Mouse (Mus musculus) embryo, embryonic 10.5 days (tissue): ENCODE results near the gene Syt5.

Source experiments
- DNase-seq: peaks from one replicate; pipeline ENCODE4 v3.0.0-alpha.2; 2015; ENCODE audit warnings: low spot score

The Syt5 gene

GRCm38 (mm10) chr7:4522292-4522691, 25.0 kb downstream of the Syt5 start:
- DNase-seq = no peak

- DNase-seq = peak; percentile 51
Measured at GRCm38 (mm10) chr7:4521231-4522003, 25.9 kb downstream of the Syt5 start.

GRCm38 (mm10) chr7:4518487-4518886, 28.9 kb downstream of the Syt5 start:
- no peak for DNase-seq

GRCm38 (mm10) chr7:4516332-4517050, 30.9 kb downstream of the Syt5 start, which contains the start of gene Tnnt1:
TSS of gene Tnnt1 (minus strand) at chr7:4516382.
- DNase-seq = peak; percentile 58

- DNase-seq = no peak
Measured at GRCm38 (mm10) chr7:4515853-4516252, 31.5 kb downstream of the Syt5 start.

- DNase-seq = no peak
Measured at GRCm38 (mm10) chr7:4513829-4514712, 33.3 kb downstream of the Syt5 start.

GRCm38 (mm10) chr7:4513236-4513635, 34.1 kb downstream of the Syt5 start:
- DNase-seq = peak; percentile 76

- no peak for DNase-seq
Measured at GRCm38 (mm10) chr7:4511489-4512224, 35.7 kb downstream of the Syt5 start.

- DNase-seq = peak; percentile 89
Measured at GRCm38 (mm10) chr7:4509863-4510608, 37.3 kb downstream of the Syt5 start.

GRCm38 (mm10) chr7:4508739-4509116, 38.6 kb downstream of the Syt5 start:
- DNase-seq = no peak

- DNase-seq = peak; percentile 22
Measured at GRCm38 (mm10) chr7:4508062-4508738, 39.1 kb downstream of the Syt5 start.

GRCm38 (mm10) chr7:4507220-4507619, 40.1 kb downstream of the Syt5 start:
- no peak for DNase-seq

- DNase-seq = no peak
Measured at GRCm38 (mm10) chr7:4504646-4505435, 42.5 kb downstream of the Syt5 start.

GRCm38 (mm10) chr7:4503858-4504257, 43.5 kb downstream of the Syt5 start:
- no peak for DNase-seq

- no peak for DNase-seq
Measured at GRCm38 (mm10) chr7:4503100-4503499, 44.2 kb downstream of the Syt5 start.

- peak; percentile 81 for DNase-seq
Measured at GRCm38 (mm10) chr7:4502421-4503090, 44.8 kb downstream of the Syt5 start.

- DNase-seq = peak; percentile 96
Measured at GRCm38 (mm10) chr7:4501558-4502397, 45.6 kb downstream of the Syt5 start, which contains the start of gene Ppp1r12c. TSS of gene Ppp1r12c (minus strand) at chr7:4501680.
